Mouse (Mus musculus): ENCODE measurements around the gene Zfp644. TPM values are rescaled to one million over a fixed set of nuclear protein-coding genes. Genes with fewer than 3 reads are reported as not detected.

The Zfp644 gene
- polyA plus RNA-seq, 1 experiment, result 32.0 TPM

DNA sequence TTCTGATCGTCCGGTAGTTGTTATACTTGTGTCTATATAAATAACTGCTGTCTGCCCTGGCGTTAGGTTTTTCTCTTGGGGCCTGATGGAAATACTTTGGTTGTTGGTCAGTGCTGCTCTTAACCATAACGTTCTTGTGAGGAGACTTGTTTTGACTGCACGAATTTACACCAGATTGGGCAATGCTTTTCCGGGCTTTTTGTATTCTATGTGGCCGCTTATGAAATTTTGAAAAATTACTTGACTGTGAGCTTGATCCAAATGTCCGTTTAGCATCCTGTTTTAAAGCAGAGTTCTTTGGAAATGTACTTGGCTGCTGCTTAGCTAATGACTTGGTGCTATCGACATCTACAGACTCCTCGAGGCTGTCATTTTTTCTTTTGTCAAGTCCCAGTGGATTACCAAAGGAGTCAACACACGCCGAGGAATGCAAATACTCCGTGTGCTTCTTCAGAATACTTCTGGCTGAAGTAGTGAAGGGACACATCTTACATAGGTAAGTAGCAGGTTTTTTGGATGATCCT, 60.6 kb downstream of the Zfp644 start:
- no peak overlapping the region for H3K4me3 ChIP-seq (ENCODE audit: control insufficient read depth, insufficient read depth, low read length)
- H3K27ac ChIP-seq (ENCODE audit: control insufficient read depth, insufficient read depth, low read length), result no peak overlapping the region
- DNase-seq, result no peak
- no peaks in the 10 kb centered on the region for H3K27me3 ChIP-seq (ENCODE audit: control insufficient read depth, insufficient read depth, low read length)
- 94% methylated on average over 13 of the region's 13 CpGs for WGBS
- peaks cover 47% of the 10 kb centered on the region for H3K36me3 ChIP-seq (ENCODE audit: control insufficient read depth, insufficient read depth, low read length)
- TF ChIP-seq POLR2A (IDR thresholded peaks at IDR 0.05; ENCODE audit: control insufficient read depth, extremely low read depth, insufficient read depth, low read length, poor library complexity) (no peak), CTCF (IDR thresholded peaks at IDR 0.05; ENCODE audit: borderline replicate concordance, control insufficient read depth, extremely low read depth, insufficient read depth, low read length, poor library complexity) (no peak)
- H3K4me1 ChIP-seq (replicated peaks; ENCODE audit: control insufficient read depth, insufficient read depth, low read length), result no peaks in the 10 kb centered on the region

GRCm38 (mm10) chr5:106628369-106629149, 68.5 kb downstream of the Zfp644 start:
- 94% methylated on average over 8 of the region's 8 CpGs for WGBS
- Histone ChIP-seq H3K4me3 (ENCODE audit: control insufficient read depth, insufficient read depth, low read length) (no peak overlapping the region), H3K4me1 (replicated peaks; ENCODE audit: control insufficient read depth, insufficient read depth, low read length) (no peaks in the 10 kb centered on the region), H3K27me3 (ENCODE audit: control insufficient read depth, insufficient read depth, low read length) (no peaks in the 10 kb centered on the region), H3K36me3 (ENCODE audit: control insufficient read depth, insufficient read depth, low read length) (peaks cover 5% of the 10 kb centered on the region; the same call in 1 of the 2 replicates), H3K27ac (ENCODE audit: control insufficient read depth, insufficient read depth, low read length) (no peak overlapping the region)
- no peak for DNase-seq
- no peak for TF ChIP-seq POLR2A (IDR thresholded peaks at IDR 0.05; ENCODE audit: control insufficient read depth, extremely low read depth, insufficient read depth, low read length, poor library complexity)
- TF ChIP-seq CTCF (IDR thresholded peaks at IDR 0.05; ENCODE audit: borderline replicate concordance, control insufficient read depth, extremely low read depth, insufficient read depth, low read length, poor library complexity), result no peak

GRCm38 (mm10) chr5:106623337-106623736, 73.8 kb downstream of the Zfp644 start:
- Histone ChIP-seq H3K4me3 (ENCODE audit: control insufficient read depth, insufficient read depth, low read length) (no peak overlapping the region), H3K27ac (ENCODE audit: control insufficient read depth, insufficient read depth, low read length) (no peak overlapping the region), H3K36me3 (ENCODE audit: control insufficient read depth, insufficient read depth, low read length) (peaks cover 24% of the 10 kb centered on the region), H3K4me1 (replicated peaks; ENCODE audit: control insufficient read depth, insufficient read depth, low read length) (no peaks in the 10 kb centered on the region), H3K27me3 (ENCODE audit: control insufficient read depth, insufficient read depth, low read length) (no peaks in the 10 kb centered on the region)
- no peak for TF ChIP-seq CTCF (IDR thresholded peaks at IDR 0.05; ENCODE audit: borderline replicate concordance, control insufficient read depth, extremely low read depth, insufficient read depth, low read length, poor library complexity)
- no peak for TF ChIP-seq POLR2A (IDR thresholded peaks at IDR 0.05; ENCODE audit: control insufficient read depth, extremely low read depth, insufficient read depth, low read length, poor library complexity)
- no peak for DNase-seq
- WGBS, result 96% methylated on average over 4 of the region's 4 CpGs

DNA sequence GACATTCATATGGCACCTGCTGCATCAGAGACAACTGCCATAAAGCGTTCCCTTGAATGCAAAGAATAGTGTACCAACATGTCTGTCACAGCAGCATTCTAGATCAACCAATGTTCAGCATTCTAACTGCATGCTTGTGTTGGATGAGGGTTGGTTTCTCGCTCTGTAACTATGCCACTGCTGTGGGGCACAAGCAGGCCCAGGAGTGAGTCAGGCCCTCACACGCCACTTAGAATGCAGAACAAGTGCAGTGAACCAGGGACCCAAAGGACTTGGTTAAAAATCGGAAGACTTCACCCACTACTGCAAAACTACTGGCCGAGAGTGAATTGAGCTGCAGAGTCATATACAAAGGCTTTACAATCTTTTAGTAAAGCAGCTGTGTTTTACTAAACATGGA, 74.9 kb downstream of the Zfp644 start:
- Histone ChIP-seq H3K4me3 (ENCODE audit: control insufficient read depth, insufficient read depth, low read length) (no peak overlapping the region), H3K27me3 (ENCODE audit: control insufficient read depth, insufficient read depth, low read length) (no peaks in the 10 kb centered on the region), H3K36me3 (ENCODE audit: control insufficient read depth, insufficient read depth, low read length) (peaks cover 30% of the 10 kb centered on the region), H3K27ac (ENCODE audit: control insufficient read depth, insufficient read depth, low read length) (no peak overlapping the region), H3K4me1 (replicated peaks; ENCODE audit: control insufficient read depth, insufficient read depth, low read length) (no peaks in the 10 kb centered on the region)
- no peak for DNase-seq
- no peak for TF ChIP-seq CTCF (IDR thresholded peaks at IDR 0.05; ENCODE audit: borderline replicate concordance, control insufficient read depth, extremely low read depth, insufficient read depth, low read length, poor library complexity)
- TF ChIP-seq POLR2A (IDR thresholded peaks at IDR 0.05; ENCODE audit: control insufficient read depth, extremely low read depth, insufficient read depth, low read length, poor library complexity), result no peak
- 96% methylated on average over 5 of the region's 5 CpGs for WGBS

GRCm38 (mm10) chr5:106620446-106620845, 76.6 kb downstream of the Zfp644 start:
- TF ChIP-seq CTCF (IDR thresholded peaks at IDR 0.05; ENCODE audit: borderline replicate concordance, control insufficient read depth, extremely low read depth, insufficient read depth, low read length, poor library complexity), result no peak
- no peak for TF ChIP-seq POLR2A (IDR thresholded peaks at IDR 0.05; ENCODE audit: control insufficient read depth, extremely low read depth, insufficient read depth, low read length, poor library complexity)
- no peak overlapping the region for H3K4me3 ChIP-seq (ENCODE audit: control insufficient read depth, insufficient read depth, low read length)
- no peak for DNase-seq
- peaks cover 30% of the 10 kb centered on the region for H3K36me3 ChIP-seq (ENCODE audit: control insufficient read depth, insufficient read depth, low read length)
- no peak overlapping the region for H3K27ac ChIP-seq (ENCODE audit: control insufficient read depth, insufficient read depth, low read length)
- no peaks in the 10 kb centered on the region for H3K4me1 ChIP-seq (replicated peaks; ENCODE audit: control insufficient read depth, insufficient read depth, low read length)
- H3K27me3 ChIP-seq (ENCODE audit: control insufficient read depth, insufficient read depth, low read length), result no peaks in the 10 kb centered on the region
- 96% methylated on average over 6 of the region's 6 CpGs for WGBS

DNA sequence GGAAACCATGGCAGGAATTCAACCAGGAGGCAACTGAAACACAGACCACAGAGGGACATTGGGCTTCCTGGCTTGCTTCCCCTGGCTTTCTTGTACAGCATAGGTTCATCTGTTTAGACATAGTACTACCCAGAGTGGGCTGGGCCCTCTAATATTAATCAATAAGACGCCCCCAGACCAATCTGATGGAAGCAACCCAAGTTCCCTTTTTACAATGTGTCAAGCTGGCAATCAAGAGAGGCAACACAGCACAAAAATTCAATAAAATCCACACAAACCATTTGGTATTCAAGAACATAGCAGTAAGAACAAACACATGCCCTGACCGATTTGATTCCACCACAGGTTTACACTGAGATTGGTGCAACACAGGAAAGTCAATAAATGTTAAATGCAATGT, 82.1 kb downstream of the Zfp644 start:
- Histone ChIP-seq H3K27ac (ENCODE audit: control insufficient read depth, insufficient read depth, low read length) (no peak overlapping the region), H3K36me3 (ENCODE audit: control insufficient read depth, insufficient read depth, low read length) (peaks cover 16% of the 10 kb centered on the region), H3K4me3 (ENCODE audit: control insufficient read depth, insufficient read depth, low read length) (no peak overlapping the region), H3K4me1 (replicated peaks; ENCODE audit: control insufficient read depth, insufficient read depth, low read length) (no peaks in the 10 kb centered on the region), H3K27me3 (ENCODE audit: control insufficient read depth, insufficient read depth, low read length) (no peaks in the 10 kb centered on the region)
- no peak for DNase-seq
- 99% methylated on average over 2 of the region's 2 CpGs for WGBS
- TF ChIP-seq CTCF (IDR thresholded peaks at IDR 0.05; ENCODE audit: borderline replicate concordance, control insufficient read depth, extremely low read depth, insufficient read depth, low read length, poor library complexity) (no peak), POLR2A (IDR thresholded peaks at IDR 0.05; ENCODE audit: control insufficient read depth, extremely low read depth, insufficient read depth, low read length, poor library complexity) (no peak)
